Mouse (Mus musculus): ENCODE results near the gene Mitd1. TPM values are rescaled to one million over a fixed set of nuclear protein-coding genes. Genes with fewer than 3 reads are reported as not detected.
A peak's percentile ranks its signal among the peaks of the same experiment; 100 is the strongest.

Gene Mitd1
- total and polyA plus RNA-seq, 3 experiments, result 13.3 to 28.1 (median 19.9) TPM

DNA sequence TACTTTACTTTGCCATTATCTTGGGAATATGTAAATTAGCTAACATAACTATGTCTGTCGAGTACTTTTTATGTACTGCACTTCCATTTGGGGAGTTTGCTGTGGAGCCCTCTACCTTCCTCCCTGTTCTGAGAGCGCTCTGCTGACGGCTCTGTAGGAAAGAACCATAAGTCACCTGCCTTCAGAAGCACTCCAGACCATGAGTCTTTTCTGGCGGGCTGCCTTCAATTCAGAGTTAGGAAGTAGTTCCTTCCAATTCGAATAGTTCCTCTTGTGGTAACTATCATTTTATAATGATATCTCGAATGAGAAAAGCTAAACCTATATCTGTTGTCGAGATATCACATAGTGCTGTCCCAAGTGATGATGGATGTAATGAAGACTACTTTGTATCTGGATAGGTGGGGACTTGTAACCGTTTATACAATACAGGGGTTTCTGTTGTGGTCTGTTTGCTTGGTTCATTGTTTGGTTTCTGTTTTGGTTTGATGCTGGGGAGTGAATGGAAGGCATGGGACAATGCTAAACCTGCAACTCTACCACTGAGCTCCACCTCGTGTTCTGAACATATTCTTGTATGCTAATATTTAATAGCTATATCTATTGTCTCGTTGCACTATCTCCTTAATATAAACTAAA, 22.4 kb downstream of the Mitd1 start:
- Histone ChIP-seq H3K36me3 (replicated peaks in 1 of 2; ENCODE audit: control insufficient read depth in 1 of 2, insufficient read depth in 1 of 2, low read length in 1 of 2) (no peaks in the 10 kb centered on the region), H3K9me3 (replicated peaks; ENCODE audit: low read length) (peaks cover 2% of the 10 kb centered on the region), H3K79me2 (replicated peaks; ENCODE audit: control insufficient read depth, extremely low read depth, insufficient read depth, poor library complexity, severe bottlenecking) (no peaks in the 10 kb centered on the region), H3K4me1 (ENCODE audit: control insufficient read depth in 1 of 2, insufficient read depth in 2 of 2) (peaks cover 5 to 21% of the 10 kb centered on the region in 2 experiments; a peak in 2 of 4 replicates), H3K9ac (ENCODE audit: insufficient read depth, low read depth) (no peak overlapping the region), H3K27ac (ENCODE audit: insufficient read depth, low read depth) (no peak overlapping the region), H3K4me2 (ENCODE audit: insufficient read depth, low read depth, poor library complexity, severe bottlenecking) (0 out of 2 replicates have a peak overlapping the region, but pooled peaks have one; percentile 9), H3K4me3 (replicated peaks in 1 of 3; ENCODE audit: low read depth in 2 of 3, low read length in 2 of 3, poor library complexity in 1 of 3) (peak overlapping the region in 1 of 3 experiments; percentile 5), H3K27me3 (replicated peaks) (peaks cover 27% of the 10 kb centered on the region)
- TF ChIP-seq NRF1 (IDR thresholded peaks at IDR 0.05; ENCODE audit: low read depth, low read length) (no peak), CHD2 (IDR thresholded peaks at IDR 0.05; ENCODE audit: low read length) (no peak), EP300 (IDR thresholded peaks at IDR 0.05; ENCODE audit: low read length) (no peak), JUND (conservative IDR thresholded peaks at IDR 0.05; ENCODE audit: low read depth, low read length) (no peak), GABPA (IDR thresholded peaks at IDR 0.05; ENCODE audit: insufficient replicate concordance, low read depth, low read length) (no peak), MXI1 (IDR thresholded peaks at IDR 0.05; ENCODE audit: low read depth, low read length) (no peak)
- in situ Hi-C loops (cut with MboI; ENCODE audit: low pct_ligation_motif_present, low pct_unique_long_range_greater_than_20kb, low sequenced_read_pairs), result no loop called here
- no peak for DNase-seq (ENCODE audit: extremely low read depth)
- dilution Hi-C loops (cut with MboI; ENCODE audit: extremely low pct_ligation_motif_present, extremely low pct_unique_long_range_greater_than_20kb, low sequenced_read_pairs), result no loop called here

DNA sequence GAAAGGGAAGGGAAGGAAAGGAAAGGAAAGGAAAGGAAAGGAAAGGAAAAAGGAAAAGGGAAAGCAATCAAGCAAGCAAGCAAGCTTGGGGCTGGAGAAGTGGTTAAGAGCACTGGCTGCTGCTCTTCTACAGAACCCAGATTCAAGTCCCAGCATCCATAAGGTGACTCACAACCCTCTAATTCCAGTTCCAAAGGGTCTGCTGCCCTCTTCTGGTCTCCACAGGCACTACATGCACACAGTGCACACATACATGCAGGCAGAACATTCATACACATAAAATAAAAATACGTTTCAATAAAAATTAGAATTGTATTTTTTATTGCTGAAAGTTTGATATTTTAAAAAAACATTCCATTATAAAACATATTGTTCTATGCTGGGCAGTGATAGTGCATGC, 23.2 kb downstream of the Mitd1 start:
- dilution Hi-C loops (cut with MboI; ENCODE audit: extremely low pct_ligation_motif_present, extremely low pct_unique_long_range_greater_than_20kb, low sequenced_read_pairs), result no loop called here
- no peaks in the 10 kb centered on the region for H3K79me2 ChIP-seq (replicated peaks; ENCODE audit: control insufficient read depth, extremely low read depth, insufficient read depth, poor library complexity, severe bottlenecking)
- H3K27me3 ChIP-seq (replicated peaks), result peaks cover 33% of the 10 kb centered on the region
- no peaks in the 10 kb centered on the region for H3K36me3 ChIP-seq (replicated peaks in 1 of 2; ENCODE audit: control insufficient read depth in 1 of 2, insufficient read depth in 1 of 2, low read length in 1 of 2)
- peaks cover 2% of the 10 kb centered on the region for H3K9me3 ChIP-seq (replicated peaks; ENCODE audit: low read length)
- H3K27ac ChIP-seq (ENCODE audit: insufficient read depth, low read depth), result no peak overlapping the region
- H3K4me3 ChIP-seq (replicated peaks in 1 of 3; ENCODE audit: low read depth in 2 of 3, low read length in 2 of 3, poor library complexity in 1 of 3), result no peak overlapping the region
- TF ChIP-seq ELF1 (IDR thresholded peaks at IDR 0.05; ENCODE audit: low read depth, low read length) (no peak), BHLHE40 (IDR thresholded peaks at IDR 0.05; ENCODE audit: low read depth, low read length) (no peak), MYC (IDR thresholded peaks at IDR 0.05; ENCODE audit: low read depth, low read length) (no peak), RAD21 (IDR thresholded peaks at IDR 0.05; ENCODE audit: low read depth, low read length) (peak; percentile 76), SMC3 (IDR thresholded peaks at IDR 0.05; ENCODE audit: low read depth, low read length) (peak; percentile 53), USF2 (conservative IDR thresholded peaks at IDR 0.05; ENCODE audit: low read depth, low read length) (no peak), CTCF (conservative IDR thresholded peaks at IDR 0.05 in 1 of 2, IDR thresholded peaks at IDR 0.05 in 1 of 2; ENCODE audit: low read depth in 2 of 2, low read length in 2 of 2) (peak; percentile 81 to 86), IRF4 (IDR thresholded peaks at IDR 0.05; ENCODE audit: low read depth, low read length) (no peak), MAFK (IDR thresholded peaks at IDR 0.05; ENCODE audit: insufficient replicate concordance, low read length) (no peak)
- no peak overlapping the region for H3K4me2 ChIP-seq (ENCODE audit: insufficient read depth, low read depth, poor library complexity, severe bottlenecking)
- peaks cover 5 to 21% of the 10 kb centered on the region in 2 experiments; a peak in 2 of 4 replicates for H3K4me1 ChIP-seq (ENCODE audit: control insufficient read depth in 1 of 2, insufficient read depth in 2 of 2)
- peak; percentile 74 for DNase-seq (ENCODE audit: extremely low read depth)
- in situ Hi-C loops (cut with MboI; ENCODE audit: low pct_ligation_motif_present, low pct_unique_long_range_greater_than_20kb, low sequenced_read_pairs), result no loop called here
- no peak overlapping the region for H3K9ac ChIP-seq (ENCODE audit: insufficient read depth, low read depth)
